Mouse (Mus musculus) midbrain, embryonic 16.5 days (tissue): ENCODE results near the gene Pcnx4. TPM values are rescaled to one million over a fixed set of nuclear protein-coding genes. Genes with fewer than 3 reads are reported as not detected.
"Not testable (repeated sequence)": the region's sequence is repeated elsewhere in the genome, so short reads cannot be mapped to it uniquely, and the experiment has no call there.

Experiments
- ATAC-seq: fragments of 200-750 bp; cut with Nextera tagmentation; 2 replicates; pipeline ENCODE4 v1.8.0; 2017; ENCODE audit warnings: moderate TSS enrichment
- H3K27ac ChIP-seq: fragments of 300-500 bp; sonication (generic); 2 replicates; pipeline ENCODE4 v1.5.1; 2014; ENCODE audit warnings: mild to moderate bottlenecking, low read length, mixed read lengths
- H3K27me3 ChIP-seq: fragments of 300-500 bp; sonication (generic); 2 replicates; pipeline ENCODE4 v1.6.1; 2014; ENCODE audit warnings: low read depth, low read length, mixed read lengths; ENCODE audit not compliant: control insufficient read depth, insufficient read depth
- H3K36me3 ChIP-seq: fragments of 300-500 bp; sonication (generic); 2 replicates; pipeline ENCODE4 v1.6.1; 2014; ENCODE audit warnings: mild to moderate bottlenecking, low read length, moderate library complexity, mixed read lengths; ENCODE audit not compliant: control insufficient read depth, insufficient read depth
- H3K4me1 ChIP-seq: fragments of 300-500 bp; sonication (generic); 2 replicates; pipeline ENCODE4 v1.6.1; 2014; ENCODE audit warnings: mild to moderate bottlenecking, low read length, mixed read lengths; ENCODE audit not compliant: control insufficient read depth, insufficient read depth
- H3K4me2 ChIP-seq: fragments of 300-500 bp; sonication (generic); 2 replicates; pipeline ENCODE4 v1.6.1; 2014; ENCODE audit warnings: mild to moderate bottlenecking, low read length, mixed read lengths
- H3K4me3 ChIP-seq: fragments of 300-500 bp; sonication (generic); 2 replicates; pipeline ENCODE4 v1.5.1; 2014; ENCODE audit warnings: low read depth, mild to moderate bottlenecking, low read length, moderate library complexity, mixed read lengths
- H3K9ac ChIP-seq: fragments of 300-500 bp; sonication (generic); 2 replicates; pipeline ENCODE4 v1.6.1; 2014; ENCODE audit warnings: low read depth, low read length, mixed read lengths
- H3K9me3 ChIP-seq: fragments of 300-500 bp; sonication (generic); replicated peaks from 2 replicates; pipeline ENCODE4 v1.6.1; 2014; ENCODE audit warnings: mild to moderate bottlenecking, low read length, mixed read lengths; ENCODE audit not compliant: control insufficient read depth, poor library complexity, severe bottlenecking
- WGBS: fragments of 180-500 bp; shearing (Covaris S2); extraction: QIAGEN DNeasy Blood & Tissue Kit; methylation state at CpG from one replicate; pipeline ENCODE4 v1.1.7; 2014; 5-methylcytosine and 5-hydroxymethylcytosine counted together
- polyA plus RNA-seq: library from polyadenylated mRNA; unstranded; fragments of >200 nt; fragmentation: Nextera tagmentation; extraction: Ambion mirVana; gene quantifications from 2 replicates; pipeline ENCODE4 v1.2.1, GENCODE M21; 2015

Gene Pcnx4
- polyA plus RNA-seq, 1 experiment from 2014 or later, result 28.6 TPM

GRCm38 (mm10) chr12:72564281-72564795 lies 28.2 kb downstream of the Pcnx4 start:
- no peaks in the 10 kb centered on the region for H3K27me3 ChIP-seq
- no peak overlapping the region for H3K27ac ChIP-seq
- 93% methylated on average over 4 of the region's 4 CpGs for WGBS
- no peaks in the 10 kb centered on the region for H3K4me1 ChIP-seq
- no peaks in the 10 kb centered on the region for H3K36me3 ChIP-seq
- no peaks in the 10 kb centered on the region for H3K9me3 ChIP-seq
- no peak overlapping the region for H3K4me3 ChIP-seq
- H3K4me2 ChIP-seq, result no peak overlapping the region
- ATAC-seq, result no peak
- no peak overlapping the region for H3K9ac ChIP-seq

DNA sequence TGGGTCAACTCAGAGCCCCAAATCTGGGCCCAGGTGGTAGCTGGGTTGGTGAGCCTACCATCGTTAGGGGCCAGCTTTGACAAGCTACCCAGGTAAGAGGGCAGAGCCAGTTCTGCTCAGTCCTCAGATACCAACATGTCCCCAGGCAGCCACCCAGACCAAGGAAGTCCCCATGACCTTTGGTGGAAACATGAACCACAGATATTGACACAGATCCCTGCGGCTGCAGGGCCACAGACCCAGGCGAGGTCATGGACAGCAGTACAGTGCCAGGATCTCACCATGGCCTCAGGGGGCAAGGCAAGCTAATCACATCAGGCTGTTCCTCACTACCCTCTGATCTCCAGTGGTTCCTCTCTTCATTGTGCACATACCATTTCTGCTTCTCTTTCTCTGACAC lies 45.8 kb downstream of the Pcnx4 start:
- no peaks in the 10 kb centered on the region for H3K27me3 ChIP-seq
- no peaks in the 10 kb centered on the region for H3K4me1 ChIP-seq
- H3K9me3 ChIP-seq, result no peaks in the 10 kb centered on the region
- peaks cover 11% of the 10 kb centered on the region for H3K36me3 ChIP-seq
- H3K27ac ChIP-seq, result no peak overlapping the region
- no peak overlapping the region for H3K4me3 ChIP-seq
- no peak overlapping the region for H3K4me2 ChIP-seq
- no peak for ATAC-seq
- no peak overlapping the region for H3K9ac ChIP-seq
- 93% methylated on average over 3 of the region's 3 CpGs for WGBS

DNA sequence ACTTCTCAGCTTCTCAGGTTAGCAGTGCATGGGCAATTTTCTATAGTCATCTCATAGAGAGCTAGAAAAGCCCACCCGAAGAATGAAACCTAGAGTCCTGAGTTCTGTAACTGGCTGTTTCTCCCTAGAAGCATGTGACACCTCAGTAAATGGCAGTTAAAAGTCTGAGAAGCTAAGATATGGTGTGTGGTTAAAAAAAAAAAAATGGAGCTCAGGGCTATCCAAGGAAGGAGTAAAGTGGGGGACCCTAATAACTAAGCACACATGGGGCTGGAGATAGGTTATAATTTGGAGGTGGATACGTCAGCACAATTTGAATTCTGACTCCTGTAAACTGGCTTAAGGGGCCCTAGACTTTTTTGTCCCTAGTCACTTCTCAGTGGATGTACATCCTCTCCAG lies 46.9 kb downstream of the Pcnx4 start:
- Histone ChIP-seq H3K9ac (no peak overlapping the region), H3K27me3 (no peaks in the 10 kb centered on the region), H3K4me1 (no peaks in the 10 kb centered on the region), H3K27ac (no peak overlapping the region), H3K36me3 (peaks cover 11% of the 10 kb centered on the region), H3K9me3 (no peaks in the 10 kb centered on the region), H3K4me3 (no peak overlapping the region), H3K4me2 (no peak overlapping the region)
- ATAC-seq, result no peak
- WGBS, result 92% methylated on average over 2 of the region's 2 CpGs

DNA sequence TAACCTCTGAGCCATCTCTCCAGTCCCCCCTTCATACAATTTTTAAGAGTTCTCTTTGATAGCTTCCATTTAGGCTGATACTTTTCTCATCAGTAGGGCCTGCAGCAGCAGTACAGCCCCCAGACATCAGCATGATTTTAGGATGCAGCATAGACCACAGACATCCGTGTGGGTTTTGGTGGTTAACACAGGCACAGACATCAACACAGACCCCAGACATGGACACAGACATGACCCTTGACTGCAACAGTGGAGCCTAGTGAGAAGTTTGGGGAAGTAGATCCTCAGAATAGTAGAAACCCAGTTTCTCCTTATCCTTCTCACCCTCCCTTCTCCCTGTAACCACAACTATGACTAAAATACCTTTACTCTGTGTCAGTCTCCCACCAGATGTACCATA lies 49.2 kb downstream of the Pcnx4 start:
- no peaks in the 10 kb centered on the region for H3K27me3 ChIP-seq
- H3K4me1 ChIP-seq, result no peaks in the 10 kb centered on the region
- H3K4me2 ChIP-seq, result no peak overlapping the region
- no peak for ATAC-seq
- 0 out of 2 replicates have a peak, but pooled peaks cover under 1% of the 10 kb centered on the region for H3K36me3 ChIP-seq
- H3K9ac ChIP-seq, result no peak overlapping the region
- WGBS, result 93% methylated on average over 1 of the region's 1 CpGs
- no peak overlapping the region for H3K27ac ChIP-seq
- no peak overlapping the region for H3K4me3 ChIP-seq
- H3K9me3 ChIP-seq, result no peaks in the 10 kb centered on the region

GRCm38 (mm10) chr12:72592991-72593390 lies 56.8 kb downstream of the Pcnx4 start:
- H3K36me3 ChIP-seq, result no peaks in the 10 kb centered on the region
- H3K9ac ChIP-seq, result no peak overlapping the region
- H3K4me3 ChIP-seq, result no peak overlapping the region
- no peak overlapping the region for H3K4me2 ChIP-seq
- no peaks in the 10 kb centered on the region for H3K9me3 ChIP-seq
- ATAC-seq, result no peak
- no peak overlapping the region for H3K27ac ChIP-seq
- no peaks in the 10 kb centered on the region for H3K27me3 ChIP-seq
- no peaks in the 10 kb centered on the region for H3K4me1 ChIP-seq

DNA sequence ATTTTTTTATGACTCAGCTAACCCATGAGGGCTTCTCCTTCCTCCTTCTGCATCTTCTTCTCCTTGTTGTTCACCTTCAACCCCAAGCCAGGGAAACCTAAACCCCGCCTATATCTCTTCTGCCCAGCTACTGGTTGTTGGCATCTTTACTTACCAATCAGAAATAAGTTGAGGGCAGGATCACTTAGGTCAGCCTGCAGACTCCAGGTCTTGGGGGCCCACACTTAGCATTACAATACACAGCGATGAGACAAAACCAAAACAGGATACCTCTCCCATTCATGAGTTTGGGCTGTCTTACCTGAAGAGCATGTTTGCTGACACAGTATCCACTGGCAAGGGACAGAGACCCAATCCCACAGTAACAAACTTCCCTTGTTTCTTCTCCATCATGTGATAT lies 57.8 kb downstream of the Pcnx4 start:
- H3K36me3 ChIP-seq, result no peaks in the 10 kb centered on the region
- H3K4me1 ChIP-seq, result no peaks in the 10 kb centered on the region
- H3K27ac ChIP-seq, result no peak overlapping the region
- 70% methylated on average over 2 of the region's 2 CpGs for WGBS
- no peaks in the 10 kb centered on the region for H3K9me3 ChIP-seq
- no peak for ATAC-seq
- no peak overlapping the region for H3K9ac ChIP-seq
- H3K27me3 ChIP-seq, result no peaks in the 10 kb centered on the region
- no peak overlapping the region for H3K4me2 ChIP-seq
- no peak overlapping the region for H3K4me3 ChIP-seq

DNA sequence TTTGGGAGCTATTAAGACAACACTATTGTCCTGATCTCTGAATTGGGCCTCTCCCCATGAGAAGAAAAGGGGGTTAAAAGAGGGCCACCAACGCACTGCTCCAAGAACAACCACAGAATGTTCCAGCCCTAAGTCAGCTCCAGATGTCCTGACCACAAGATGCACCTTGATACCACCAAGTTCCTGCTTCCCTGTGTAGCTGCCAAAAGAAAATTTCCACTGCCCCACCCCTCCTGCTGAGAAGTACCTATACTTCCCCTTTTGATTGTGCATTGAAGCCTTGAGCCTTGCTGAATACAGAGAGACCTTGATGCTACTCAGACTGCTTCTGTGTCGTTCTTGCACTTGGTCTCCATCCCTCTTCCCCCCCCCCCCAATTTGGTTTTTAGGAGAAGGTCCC lies 62.5 kb downstream of the Pcnx4 start:
- H3K36me3 ChIP-seq, H3K4me1 ChIP-seq, ATAC-seq, H3K27ac ChIP-seq, H3K9me3 ChIP-seq, H3K27me3 ChIP-seq, H3K4me3 ChIP-seq, H3K9ac ChIP-seq, H3K4me2 ChIP-seq: not testable (repeated sequence)
- 83% methylated on average over 2 of the region's 2 CpGs for WGBS

DNA sequence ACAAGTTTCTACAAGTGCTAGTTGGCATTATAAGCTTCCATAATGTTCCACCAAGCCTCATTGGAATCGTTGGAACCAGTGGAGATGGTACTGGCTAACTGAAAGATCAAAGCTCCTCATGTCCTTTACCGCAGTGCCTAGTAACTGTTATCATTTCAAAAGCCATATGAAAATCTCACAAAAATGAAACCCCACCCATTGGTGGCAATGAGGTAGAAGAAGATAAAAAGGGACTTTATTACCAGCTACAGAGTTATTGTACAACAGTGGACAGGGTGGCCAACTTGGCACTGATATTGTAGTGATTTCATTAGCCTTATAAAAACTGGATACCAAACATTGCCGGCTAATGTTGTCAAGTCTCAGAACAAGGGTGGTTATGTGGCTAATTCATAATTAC lies 75.9 kb downstream of the Pcnx4 start:
- no peak overlapping the region for H3K4me2 ChIP-seq
- no peaks in the 10 kb centered on the region for H3K36me3 ChIP-seq
- H3K4me1 ChIP-seq, result no peaks in the 10 kb centered on the region
- H3K9ac ChIP-seq, result no peak overlapping the region
- no peak overlapping the region for H3K27ac ChIP-seq
- no peak overlapping the region for H3K4me3 ChIP-seq
- no peak for ATAC-seq
- no peaks in the 10 kb centered on the region for H3K27me3 ChIP-seq
- H3K9me3 ChIP-seq, result no peaks in the 10 kb centered on the region
- 94% methylated on average over 3 of the region's 3 CpGs for WGBS

DNA sequence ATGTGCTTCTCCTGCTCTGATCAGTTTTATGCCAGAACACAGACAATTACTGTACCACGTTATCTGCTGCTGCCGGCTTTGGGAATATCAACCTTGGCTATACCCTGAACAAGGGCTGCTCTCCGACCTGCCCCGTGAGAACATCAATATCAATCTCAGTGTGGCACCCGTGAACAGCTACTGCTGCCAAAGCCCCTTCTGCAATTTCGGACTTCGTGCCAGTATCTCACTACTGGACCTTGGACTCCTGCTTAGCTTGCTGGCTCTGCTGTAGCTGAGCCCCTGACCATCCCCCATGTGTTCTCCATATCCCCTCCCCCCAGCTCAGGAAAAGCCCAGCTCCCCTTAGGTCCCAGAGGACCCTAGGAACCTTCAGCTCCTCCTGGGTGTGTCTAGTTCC lies 84.7 kb downstream of the Pcnx4 start:
- 94% methylated on average over 7 of the region's 7 CpGs for WGBS
- no peaks in the 10 kb centered on the region for H3K9me3 ChIP-seq
- H3K27ac ChIP-seq, result no peak overlapping the region
- no peaks in the 10 kb centered on the region for H3K4me1 ChIP-seq
- H3K4me2 ChIP-seq, result no peak overlapping the region
- H3K36me3 ChIP-seq, result no peaks in the 10 kb centered on the region
- no peak overlapping the region for H3K9ac ChIP-seq
- H3K4me3 ChIP-seq, result no peak overlapping the region
- H3K27me3 ChIP-seq, result no peaks in the 10 kb centered on the region
- ATAC-seq, result no peak

GRCm38 (mm10) chr12:72621441-72621840 lies 85.3 kb downstream of the Pcnx4 start:
- no peak overlapping the region for H3K9ac ChIP-seq
- no peak overlapping the region for H3K4me3 ChIP-seq
- H3K9me3 ChIP-seq, result no peaks in the 10 kb centered on the region
- 91% methylated on average over 1 of the region's 1 CpGs for WGBS
- no peaks in the 10 kb centered on the region for H3K4me1 ChIP-seq
- no peaks in the 10 kb centered on the region for H3K27me3 ChIP-seq
- no peak overlapping the region for H3K27ac ChIP-seq
- no peak overlapping the region for H3K4me2 ChIP-seq
- no peaks in the 10 kb centered on the region for H3K36me3 ChIP-seq
- ATAC-seq, result no peak
